Mouse (Mus musculus) heart, adult 2 months (tissue): ENCODE measurements around the gene Gpr45. TPM values are rescaled to one million over a fixed set of nuclear protein-coding genes. Genes with fewer than 3 reads are reported as not detected.

Experiments used
- DNase-seq, 2 experiments: peaks; one replicate each; pipeline ENCODE4 v3.0.0; 2021
- H3K27ac ChIP-seq: fragments of 200-600 bp; 2 replicates; pipeline ENCODE4 v1.8.1; 2022
- H3K27me3 ChIP-seq: fragments of 200-500 bp; 2 replicates; pipeline ENCODE4 v1.6.1; 2012; ENCODE audit warnings: mild to moderate bottlenecking, low read length, inconsistent platforms, mixed read lengths; ENCODE audit not compliant: control insufficient read depth, insufficient read depth
- H3K36me3 ChIP-seq: fragments of 200-500 bp; 2 replicates; pipeline ENCODE4 v1.6.1; 2012; ENCODE audit warnings: low read length, inconsistent platforms; ENCODE audit not compliant: control insufficient read depth, insufficient read depth
- H3K4me1 ChIP-seq: fragments of 200-500 bp; 2 replicates; pipeline ENCODE4 v1.6.1; 2011; ENCODE audit warnings: low read length; ENCODE audit not compliant: control insufficient read depth, insufficient read depth
- H3K4me3 ChIP-seq: fragments of 200-600 bp; 2 replicates; pipeline ENCODE4 v1.8.1; 2022
- H3K79me2 ChIP-seq: fragments of 200-500 bp; replicated peaks from 2 replicates; pipeline ENCODE4 v1.6.1; 2012; ENCODE audit warnings: mild to moderate bottlenecking, inconsistent platforms, low read length, moderate library complexity, mixed read lengths; ENCODE audit not compliant: control insufficient read depth, insufficient read depth
- H3K9ac ChIP-seq: fragments of 200-500 bp; 2 replicates; pipeline ENCODE4 v1.6.1; 2012; ENCODE audit warnings: low read depth, mild to moderate bottlenecking, control low read depth, inconsistent platforms, low read length, mixed read lengths
- CTCF ChIP-seq: fragments of 200-600 bp; IDR thresholded peaks from 2 replicates; pipeline ENCODE4 v1.8.1; 2022; ENCODE audit warnings: antibody characterized with exemption, mild to moderate bottlenecking, moderate library complexity
- EP300 ChIP-seq: fragments of 200-500 bp; IDR thresholded peaks from 2 replicates; pipeline ENCODE4 v1.6.1; 2011; ENCODE audit warnings: low read depth, low read length, control low read depth; ENCODE audit not compliant: insufficient read depth
- POLR2A ChIP-seq: fragments of 200-500 bp; IDR thresholded peaks from 2 replicates; pipeline ENCODE4 v1.6.1; 2011; ENCODE audit warnings: mild to moderate bottlenecking, low read depth, low read length, control low read depth; ENCODE audit not compliant: insufficient read depth
- WGBS: fragments of 180-500 bp; shearing (Covaris S2); methylation state at CpG from one replicate; pipeline ENCODE4 v1.1.7; 2018; 5-methylcytosine and 5-hydroxymethylcytosine counted together
- intact Hi-C: fragments of 180-260 bp; cut with DNase I; formaldehyde crosslinking; loops from one replicate; pipeline ENCODE4 v1.15.1; 2025
- polyA plus RNA-seq: library from polyadenylated mRNA; depleted of rRNA; stranded (reverse); fragments of >200 nt; gene quantifications from 2 replicates; pipeline ENCODE4 v1.2.3, GENCODE M21; 2012
- total RNA-seq, 2 experiments: library from RNA; stranded (reverse); gene quantifications; 2 replicates each; pipeline ENCODE4 v1.2.3; 2021

Gene Gpr45
- total and polyA plus RNA-seq, 3 experiments: 0.10 to 0.25 (median 0.20) TPM

GRCm38 (mm10) chr1:42917908-42918307 is 34.8 kb upstream of the Gpr45 start:
- WGBS: 23% methylated on average over 4 of the region's 4 CpGs
- intact Hi-C loops: loop anchor here (5.0 kb wide), 1 partner anchor 344 kb away; no protein-coding TSS in a partner anchor

DNA sequence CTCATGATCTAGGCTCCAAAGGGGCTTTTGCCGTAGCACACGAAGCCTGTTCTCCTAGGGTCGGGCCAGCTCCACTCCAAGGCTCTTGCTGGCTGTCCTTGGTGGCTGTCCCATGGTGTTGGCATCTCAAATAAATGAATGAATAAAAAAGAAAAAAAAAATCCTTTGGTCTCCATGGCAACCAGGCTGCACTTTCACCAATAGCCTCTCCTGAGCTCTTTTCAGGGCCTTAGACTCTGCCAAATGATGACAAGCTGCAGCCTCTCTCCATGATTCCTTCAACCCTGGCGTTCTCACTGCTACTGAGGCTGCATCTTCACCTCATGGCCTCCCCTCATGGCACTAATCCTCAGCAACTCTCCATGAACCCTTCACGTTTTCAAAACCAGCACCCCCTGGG is 28.7 kb upstream of the Gpr45 start:
- 62% methylated on average over 5 of the region's 5 CpGs for WGBS
- Histone ChIP-seq H3K27ac (no peak overlapping the region), H3K4me3 (no peak overlapping the region), H3K9ac (no peak overlapping the region), H3K4me1 (no peaks in the 10 kb centered on the region), H3K79me2 (no peaks in the 10 kb centered on the region), H3K36me3 (no peaks in the 10 kb centered on the region), H3K27me3 (no peaks in the 10 kb centered on the region)
- intact Hi-C loops: no loop called here
- TF ChIP-seq CTCF: no peak
- TF ChIP-seq POLR2A: no peak
- no peak for TF ChIP-seq EP300
- no peak for DNase-seq

More at GRCm38 (mm10) chr1:42917908-42918307, 34.8 kb upstream of the Gpr45 start:
- TF ChIP-seq CTCF (no peak), POLR2A (no peak)
- Histone ChIP-seq H3K27ac (no peak overlapping the region), H3K36me3 (no peaks in the 10 kb centered on the region), H3K27me3 (no peaks in the 10 kb centered on the region), H3K9ac (no peak overlapping the region), H3K4me1 (no peaks in the 10 kb centered on the region), H3K4me3 (no peak overlapping the region), H3K79me2 (no peaks in the 10 kb centered on the region)
- no peak for DNase-seq

GRCm38 (mm10) chr1:42933613-42934012 is 19.1 kb upstream of the Gpr45 start:
- Histone ChIP-seq H3K79me2 (no peaks in the 10 kb centered on the region), H3K4me1 (no peaks in the 10 kb centered on the region), H3K27ac (no peak overlapping the region), H3K36me3 (no peaks in the 10 kb centered on the region), H3K9ac (no peak overlapping the region), H3K27me3 (no peaks in the 10 kb centered on the region), H3K4me3 (no peak overlapping the region)
- intact Hi-C loops: no loop called here
- WGBS: 86% methylated on average over 1 of the region's 1 CpGs
- DNase-seq: no peak
- TF ChIP-seq EP300: no peak
- TF ChIP-seq POLR2A: no peak
- no peak for TF ChIP-seq CTCF

DNA sequence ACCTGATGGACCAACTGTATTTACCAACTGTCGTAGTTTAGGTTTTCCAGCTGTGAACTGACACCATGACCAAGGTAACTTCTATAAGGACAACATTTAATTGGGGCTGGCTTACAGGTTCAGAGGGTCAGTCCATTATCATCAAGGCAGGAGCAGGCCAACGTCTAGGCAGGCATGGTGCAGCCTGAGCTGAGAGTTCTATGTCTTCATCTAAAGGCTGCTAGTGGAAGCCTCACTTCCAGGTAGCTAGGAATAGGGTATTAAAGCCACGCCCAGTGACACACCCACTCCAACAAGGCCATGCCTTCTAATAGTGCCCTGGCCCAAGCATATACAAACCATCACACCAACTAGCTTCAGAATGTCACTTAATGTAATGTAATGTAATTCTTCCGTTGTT is 4.2 kb upstream of the Gpr45 start:
- no peak overlapping the region for H3K4me3 ChIP-seq
- H3K4me1 ChIP-seq: no peaks in the 10 kb centered on the region
- no peaks in the 10 kb centered on the region for H3K36me3 ChIP-seq
- H3K79me2 ChIP-seq: no peaks in the 10 kb centered on the region
- intact Hi-C loops: no loop called here
- TF ChIP-seq POLR2A (no peak), CTCF (no peak), EP300 (no peak)
- H3K27me3 ChIP-seq: peaks cover 5% of the 10 kb centered on the region
- no peak overlapping the region for H3K9ac ChIP-seq
- no peak overlapping the region for H3K27ac ChIP-seq
- 73% methylated on average over 4 of the region's 4 CpGs for WGBS
- DNase-seq: no peak

DNA sequence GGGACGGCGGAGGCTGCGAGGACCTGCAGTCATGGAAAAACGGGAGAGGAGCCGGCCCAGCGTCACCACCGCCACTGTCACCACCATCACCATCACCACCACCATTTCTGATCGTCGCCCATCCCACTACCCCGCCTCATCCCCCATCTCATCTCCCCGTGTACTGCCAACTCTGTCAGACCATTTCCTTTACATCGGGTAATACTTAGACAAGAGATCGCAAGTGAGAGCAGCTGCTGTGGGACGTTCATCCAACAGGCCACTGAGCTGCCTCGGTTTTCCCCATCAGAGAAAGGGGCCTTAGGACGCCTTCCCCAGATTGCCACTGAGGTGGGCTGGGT is 780 bp downstream of the Gpr45 start:
- no peaks in the 10 kb centered on the region for H3K79me2 ChIP-seq
- DNase-seq: no peak
- no peak overlapping the region for H3K27ac ChIP-seq
- H3K4me3 ChIP-seq: peak overlapping the region; percentile 22
- peak overlapping the region; percentile 32; the same call in 1 of the 2 replicates for H3K9ac ChIP-seq
- no peaks in the 10 kb centered on the region for H3K4me1 ChIP-seq
- intact Hi-C loops: no loop called here
- H3K36me3 ChIP-seq: no peaks in the 10 kb centered on the region
- peaks cover 7% of the 10 kb centered on the region for H3K27me3 ChIP-seq
- WGBS: 2% methylated on average over 16 of the region's 16 CpGs
- TF ChIP-seq CTCF: no peak
- TF ChIP-seq EP300: no peak
- TF ChIP-seq POLR2A: no peak

DNA sequence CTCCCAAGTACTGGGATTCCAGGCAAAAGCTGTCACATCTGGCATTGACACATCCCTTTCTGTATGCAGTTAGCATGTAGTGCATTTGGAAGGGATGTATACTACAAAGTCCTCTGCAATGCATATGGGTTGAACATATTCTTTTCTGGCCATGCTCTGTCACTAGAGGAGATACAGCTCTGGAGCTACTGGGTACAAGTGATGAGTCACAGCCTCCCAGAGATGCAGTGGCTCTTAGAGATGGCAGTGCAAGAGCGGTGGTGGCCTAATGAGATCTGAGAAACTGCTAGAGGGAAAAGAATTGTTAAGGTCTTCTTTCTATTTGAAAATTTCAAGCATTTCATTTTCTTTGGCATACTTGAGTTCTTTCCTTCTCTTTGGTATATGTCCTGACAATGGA is 4.2 kb downstream of the Gpr45 start:
- no peak overlapping the region for H3K9ac ChIP-seq
- H3K27me3 ChIP-seq: peaks cover 7% of the 10 kb centered on the region
- no peak overlapping the region for H3K27ac ChIP-seq
- no peaks in the 10 kb centered on the region for H3K4me1 ChIP-seq
- TF ChIP-seq EP300 (no peak), CTCF (no peak), POLR2A (no peak)
- H3K79me2 ChIP-seq: no peaks in the 10 kb centered on the region
- DNase-seq: no peak
- no peak overlapping the region for H3K4me3 ChIP-seq
- 90% methylated on average over 1 of the region's 1 CpGs for WGBS
- no peaks in the 10 kb centered on the region for H3K36me3 ChIP-seq
- intact Hi-C loops: no loop called here
